Mouse (Mus musculus) limb, embryonic 14.5 days (tissue): ENCODE results near the gene Yy1. TPM values are rescaled to one million over a fixed set of nuclear protein-coding genes. Genes with fewer than 3 reads are reported as not detected.
A peak's percentile ranks its signal among the peaks of the same experiment; 100 is the strongest.

Source experiments
- ATAC-seq: fragments of 200-750 bp; cut with Nextera tagmentation; 2 replicates; pipeline ENCODE4 v1.8.0; 2017; ENCODE audit warnings: low read depth, moderate number of reproducible peaks, moderate TSS enrichment; ENCODE audit not compliant: low FRiP score
- DNase-seq: peaks from one replicate; pipeline ENCODE4 v3.0.0-alpha.2; 2015; ENCODE audit warnings: low spot score
- H3K27ac ChIP-seq: fragments of 300-500 bp; sonication (generic); replicated peaks from 2 replicates; pipeline ENCODE4 v1.5.1; 2014; ENCODE audit warnings: low read depth, mild to moderate bottlenecking, low read length, moderate library complexity, mixed read lengths
- H3K27me3 ChIP-seq: fragments of 300-500 bp; sonication (generic); 2 replicates; pipeline ENCODE4 v1.6.1; 2014; ENCODE audit warnings: low read length, mixed read lengths; ENCODE audit not compliant: control insufficient read depth, insufficient read depth
- H3K36me3 ChIP-seq: fragments of 300-500 bp; sonication (generic); 2 replicates; pipeline ENCODE4 v1.6.1; 2014; ENCODE audit warnings: mild to moderate bottlenecking, low read length, moderate library complexity, mixed read lengths; ENCODE audit not compliant: control insufficient read depth, insufficient read depth
- H3K4me1 ChIP-seq: fragments of 300-500 bp; sonication (generic); 2 replicates; pipeline ENCODE4 v1.6.1; 2014; ENCODE audit warnings: antibody characterized with exemption, low read length, mixed read lengths; ENCODE audit not compliant: control insufficient read depth, insufficient read depth
- H3K4me2 ChIP-seq: fragments of 300-500 bp; sonication (generic); replicated peaks from 2 replicates; pipeline ENCODE4 v1.6.1; 2014; ENCODE audit warnings: low read depth, mild to moderate bottlenecking, low read length, moderate library complexity; ENCODE audit not compliant: severe bottlenecking
- H3K4me3 ChIP-seq: fragments of 300-500 bp; sonication (generic); replicated peaks from 2 replicates; pipeline ENCODE4 v1.5.1; 2014; ENCODE audit warnings: low read length
- H3K9ac ChIP-seq: fragments of 300-500 bp; sonication (generic); 2 replicates; pipeline ENCODE4 v1.6.1; 2014; ENCODE audit warnings: mild to moderate bottlenecking, low read depth, low read length, moderate library complexity; ENCODE audit not compliant: severe bottlenecking
- H3K9me3 ChIP-seq: fragments of 300-500 bp; sonication (generic); 2 replicates; pipeline ENCODE4 v1.6.1; 2016; ENCODE audit warnings: low read length; ENCODE audit not compliant: control insufficient read depth
- POLR2A ChIP-seq: fragments of 200-500 bp; IDR thresholded peaks from 2 replicates; pipeline ENCODE4 v1.8.0; 2012; ENCODE audit warnings: inconsistent platforms, mild to moderate bottlenecking, moderate library complexity, borderline replicate concordance; ENCODE audit not compliant: insufficient read depth, insufficient read length; ENCODE audit errors: extremely low read depth
- WGBS: fragments of 180-500 bp; shearing (Covaris S2); extraction: QIAGEN DNeasy Blood & Tissue Kit; methylation state at CpG from one replicate; pipeline ENCODE4 v1.1.7; 2014; 5-methylcytosine and 5-hydroxymethylcytosine counted together
- polyA plus RNA-seq, 2 experiments: library from polyadenylated mRNA; depleted of rRNA in 1 of 2; stranded (reverse) in 1 of 2; unstranded in 1 of 2; fragments of >200 nt; fragmentation: Nextera tagmentation in 1 of 2; extraction: Ambion mirVana in 1 of 2; gene quantifications; 2 replicates each; pipeline versions ENCODE4 v1.2.1 to v1.2.3; 2012 to 2014

Gene Yy1
- polyA plus RNA-seq, 2 experiments = 22.2 to 35.4 TPM

- no peak for TF ChIP-seq POLR2A
- Histone ChIP-seq H3K4me3 (no peak overlapping the region), H3K9ac (no peak overlapping the region), H3K36me3 (no peaks in the 10 kb centered on the region), H3K27ac (no peak overlapping the region), H3K4me2 (no peak overlapping the region), H3K4me1 (peaks cover 10% of the 10 kb centered on the region; the same call in 1 of the 2 replicates), H3K27me3 (no peaks in the 10 kb centered on the region), H3K9me3 (no peaks in the 10 kb centered on the region)
- DNase-seq (no peak), ATAC-seq (no peak)
- WGBS = 65% methylated on average over 4 of the region's 4 CpGs
Observed at GRCm38 (mm10) chr12:108761665-108762064, 31.1 kb upstream of the Yy1 start.

- Histone ChIP-seq H3K27me3 (no peaks in the 10 kb centered on the region), H3K36me3 (no peaks in the 10 kb centered on the region), H3K9me3 (no peaks in the 10 kb centered on the region), H3K9ac (no peak overlapping the region), H3K27ac (no peak overlapping the region), H3K4me1 (peaks cover 10% of the 10 kb centered on the region; the same call in 1 of the 2 replicates), H3K4me3 (no peak overlapping the region), H3K4me2 (no peak overlapping the region)
- no peak for TF ChIP-seq POLR2A
- 70% methylated on average over 9 of the region's 9 CpGs for WGBS
- DNase-seq (no peak), ATAC-seq (no peak)
Observed at GRCm38 (mm10) chr12:108763057-108763796, 29.5 kb upstream of the Yy1 start.

- DNase-seq (no peak), ATAC-seq (no peak)
- H3K9me3 ChIP-seq = no peaks in the 10 kb centered on the region
- peak overlapping the region; percentile 85 for H3K27ac ChIP-seq
- H3K9ac ChIP-seq = peak overlapping the region; percentile 44
- H3K4me2 ChIP-seq = peak overlapping the region; percentile 55
- 70% methylated on average over 22 of the region's 22 CpGs for WGBS
- H3K4me1 ChIP-seq = peaks cover 10% of the 10 kb centered on the region; the same call in 1 of the 2 replicates
- TF ChIP-seq POLR2A = no peak
- H3K36me3 ChIP-seq = no peaks in the 10 kb centered on the region
- H3K27me3 ChIP-seq = no peaks in the 10 kb centered on the region
- peak overlapping the region; percentile 31 for H3K4me3 ChIP-seq
Observed at GRCm38 (mm10) chr12:108764917-108765678, 27.7 kb upstream of the Yy1 start.

GRCm38 (mm10) chr12:108765751-108766221 lies 27.0 kb upstream of the Yy1 start:
- peak overlapping the region; percentile 44 for H3K9ac ChIP-seq
- ATAC-seq = peak; percentile 82
- 16% methylated on average over 14 of the region's 14 CpGs for WGBS

GRCm38 (mm10) chr12:108766316-108766715 lies 26.5 kb upstream of the Yy1 start:
- H3K4me1 ChIP-seq = peaks cover 10% of the 10 kb centered on the region; the same call in 1 of the 2 replicates
- peak overlapping the region; percentile 31 for H3K4me3 ChIP-seq

More at GRCm38 (mm10) chr12:108765751-108766221, 27.0 kb upstream of the Yy1 start:
- H3K27ac ChIP-seq = peak overlapping the region; percentile 85
- peaks cover 10% of the 10 kb centered on the region; the same call in 1 of the 2 replicates for H3K4me1 ChIP-seq
- H3K4me2 ChIP-seq = peak overlapping the region; percentile 55
- H3K27me3 ChIP-seq = no peaks in the 10 kb centered on the region
- peak; percentile 43; the same call in 1 of the 2 replicates for TF ChIP-seq POLR2A
- no peaks in the 10 kb centered on the region for H3K36me3 ChIP-seq
- H3K4me3 ChIP-seq = peak overlapping the region; percentile 31
- DNase-seq = peak; percentile 80
- H3K9me3 ChIP-seq = no peaks in the 10 kb centered on the region

More at GRCm38 (mm10) chr12:108766316-108766715, 26.5 kb upstream of the Yy1 start:
- Histone ChIP-seq H3K27ac (peak overlapping the region; percentile 85), H3K36me3 (no peaks in the 10 kb centered on the region), H3K9me3 (no peaks in the 10 kb centered on the region), H3K9ac (peak overlapping the region; percentile 44), H3K4me2 (peak overlapping the region; percentile 55), H3K27me3 (no peaks in the 10 kb centered on the region)
- DNase-seq (no peak), ATAC-seq (no peak)
- no peak for TF ChIP-seq POLR2A
- 51% methylated on average over 10 of the region's 10 CpGs for WGBS
